Mouse (Mus musculus) ES-Bruce4 (cell line): ENCODE data around the gene 5830411N06Rik. TPM values are rescaled to one million over a fixed set of nuclear protein-coding genes. Genes with fewer than 3 reads are reported as not detected.

Experiments
- H3K27ac ChIP-seq: 2 replicates; pipeline ENCODE4 v1.5.1; 2012; ENCODE audit warnings: low read length, inconsistent platforms; ENCODE audit not compliant: insufficient read depth
- H3K27me3 ChIP-seq: 2 replicates; pipeline ENCODE4 v1.6.1; 2012; ENCODE audit warnings: mild to moderate bottlenecking, low read length, inconsistent platforms; ENCODE audit not compliant: control insufficient read depth, poor library complexity, insufficient read depth, severe bottlenecking
- H3K36me3 ChIP-seq: 2 replicates; pipeline ENCODE4 v1.6.1; 2012; ENCODE audit warnings: inconsistent platforms, mild to moderate bottlenecking, low read length, moderate library complexity; ENCODE audit not compliant: control insufficient read depth, poor library complexity, insufficient read depth, severe bottlenecking
- H3K4me1 ChIP-seq: one replicate; pipeline ENCODE4 v1.8.1; 2011; ENCODE audit warnings: low read length; ENCODE audit not compliant: control insufficient read depth, insufficient read depth
- H3K4me3 ChIP-seq: 2 replicates; pipeline ENCODE4 v1.5.1; 2011; ENCODE audit warnings: low read depth, mild to moderate bottlenecking, low read length
- H3K9ac ChIP-seq: 2 replicates; pipeline ENCODE4 v1.6.1; 2012; ENCODE audit warnings: low read depth, mild to moderate bottlenecking, inconsistent platforms; ENCODE audit not compliant: poor library complexity, severe bottlenecking
- H3K9me3 ChIP-seq: replicated peaks from 2 replicates; pipeline ENCODE4 v1.6.1; 2012; ENCODE audit warnings: mild to moderate bottlenecking, low read length, inconsistent platforms; ENCODE audit not compliant: control insufficient read depth, poor library complexity, insufficient read depth, severe bottlenecking
- CTCF ChIP-seq: IDR thresholded peaks from one replicate; pipeline ENCODE4 v1.8.1; 2011; ENCODE audit warnings: low read depth, low read length
- EP300 ChIP-seq: IDR thresholded peaks from 2 replicates; pipeline ENCODE4 v1.6.1; 2011; ENCODE audit warnings: low read depth, low read length; ENCODE audit not compliant: insufficient read depth
- POLR2A ChIP-seq: IDR thresholded peaks from one replicate; pipeline ENCODE4 v1.8.1; 2011; ENCODE audit warnings: low read length; ENCODE audit not compliant: insufficient read depth
- polyA plus RNA-seq: library from polyadenylated mRNA; stranded (reverse); fragments of >200 nt; gene quantifications from 2 replicates; pipeline ENCODE4 v1.2.4, GENCODE M21; 2011; ENCODE audit warnings: low read depth; ENCODE audit not compliant: missing spikeins, insufficient read depth, insufficient read length

5830411N06Rik gene
- polyA plus RNA-seq, 1 experiment, result not detected

- H3K27me3 ChIP-seq, result no peaks in the 10 kb centered on the region
- no peak overlapping the region for H3K4me3 ChIP-seq
- H3K9ac ChIP-seq, result no peak overlapping the region
- H3K4me1 ChIP-seq, result no peaks in the 10 kb centered on the region
- H3K36me3 ChIP-seq, result no peaks in the 10 kb centered on the region
- no peaks in the 10 kb centered on the region for H3K9me3 ChIP-seq
- no peak overlapping the region for H3K27ac ChIP-seq
- no peak for TF ChIP-seq POLR2A
- TF ChIP-seq CTCF, result no peak
- TF ChIP-seq EP300, result no peak
Measured at GRCm38 (mm10) chr7:140231026-140231425, 16.1 kb upstream of the 5830411N06Rik start.

- H3K36me3 ChIP-seq, result no peaks in the 10 kb centered on the region
Measured at GRCm38 (mm10) chr7:140233696-140234095, 13.4 kb upstream of the 5830411N06Rik start.

GRCm38 (mm10) chr7:140253780-140254299, 6.8 kb downstream of the 5830411N06Rik start:
- Histone ChIP-seq H3K9me3 (no peaks in the 10 kb centered on the region; the same call in 1 of the 2 replicates), H3K27ac (no peak overlapping the region), H3K27me3 (no peaks in the 10 kb centered on the region), H3K4me1 (no peaks in the 10 kb centered on the region), H3K4me3 (no peak overlapping the region), H3K36me3 (no peaks in the 10 kb centered on the region), H3K9ac (no peak overlapping the region)
- no peak for TF ChIP-seq POLR2A

More at GRCm38 (mm10) chr7:140233696-140234095, 13.4 kb upstream of the 5830411N06Rik start:
- no peak for TF ChIP-seq EP300
- no peak for TF ChIP-seq POLR2A
- no peak for TF ChIP-seq CTCF
- Histone ChIP-seq H3K27me3 (no peaks in the 10 kb centered on the region), H3K27ac (no peak overlapping the region), H3K4me1 (no peaks in the 10 kb centered on the region), H3K4me3 (no peak overlapping the region), H3K9me3 (no peaks in the 10 kb centered on the region), H3K9ac (no peak overlapping the region)

- H3K27ac ChIP-seq, result no peak overlapping the region
- no peaks in the 10 kb centered on the region for H3K27me3 ChIP-seq
- H3K9ac ChIP-seq, result no peak overlapping the region
- no peak overlapping the region for H3K4me3 ChIP-seq
- no peak for TF ChIP-seq CTCF
- no peak for TF ChIP-seq POLR2A
- no peak for TF ChIP-seq EP300
- no peaks in the 10 kb centered on the region for H3K36me3 ChIP-seq
- no peaks in the 10 kb centered on the region for H3K9me3 ChIP-seq
- no peaks in the 10 kb centered on the region for H3K4me1 ChIP-seq
Measured at GRCm38 (mm10) chr7:140295746-140296145, 48.7 kb downstream of the 5830411N06Rik start.

GRCm38 (mm10) chr7:140296876-140297275, 49.8 kb downstream of the 5830411N06Rik start:
- Histone ChIP-seq H3K27me3 (no peaks in the 10 kb centered on the region), H3K9me3 (no peaks in the 10 kb centered on the region), H3K4me1 (no peaks in the 10 kb centered on the region), H3K4me3 (no peak overlapping the region), H3K27ac (no peak overlapping the region), H3K9ac (no peak overlapping the region), H3K36me3 (no peaks in the 10 kb centered on the region)
- TF ChIP-seq CTCF, result no peak
- TF ChIP-seq EP300, result no peak
- no peak for TF ChIP-seq POLR2A

- no peaks in the 10 kb centered on the region for H3K36me3 ChIP-seq
- no peaks in the 10 kb centered on the region for H3K4me1 ChIP-seq
- no peak overlapping the region for H3K4me3 ChIP-seq
- no peaks in the 10 kb centered on the region for H3K27me3 ChIP-seq
- H3K9ac ChIP-seq, result no peak overlapping the region
- no peaks in the 10 kb centered on the region for H3K9me3 ChIP-seq
- TF ChIP-seq POLR2A (no peak), CTCF (no peak), EP300 (no peak)
- no peak overlapping the region for H3K27ac ChIP-seq
Measured at GRCm38 (mm10) chr7:140299416-140299815, 52.3 kb downstream of the 5830411N06Rik start.
